Mouse (Mus musculus) layer of hippocampus, adult 6 months (tissue): Measurements from ENCODE around the gene Cirbp. TPM values are rescaled to one million over a fixed set of nuclear protein-coding genes. Genes with fewer than 3 reads are reported as not detected.

Experiments used
- long read RNA-seq, 2 experiments: library from polyadenylated mRNA; unstranded; transcript quantifications; one replicate each; pipeline ENCODE4 v2.0.0; 2019 to 2020
- polyA plus RNA-seq: library from polyadenylated mRNA; unstranded; fragments of <200 nt; fragmentation: Nextera tagmentation; gene quantifications from 2 replicates; pipeline ENCODE4 v1.2.3, GENCODE M21; 2021

The Cirbp gene
- 162 and 186 TPM in 2 replicates for polyA plus RNA-seq
- long read RNA-seq, experiment 1, transcript Cirbp-202 (7 exons, 1,321 nt) = major isoform, 291 of 323 reads
- long read RNA-seq, experiment 1, partial matches to known transcripts = 13 of 323 reads
- long read RNA-seq, experiment 1, other reads (novel, unspliced or antisense) = 17 of 323 reads
- long read RNA-seq, experiment 2, transcript Cirbp-204 (6 exons, 912 nt) = minor isoform, 5 of 615 reads
- long read RNA-seq, experiment 2, transcript Cirbp-202 (7 exons, 1,321 nt) = major isoform, 577 of 615 reads
- long read RNA-seq, experiment 2, partial matches to known transcripts = 2 of 615 reads
- long read RNA-seq, experiment 2, other reads (novel, unspliced or antisense) = 31 of 615 reads

GRCm38 (mm10) chr10:80165392-80166128 is at the start of gene Cirbp:
Gene Cirbp, plus strand, starts transcription at chr10:80165985.

GRCm38 (mm10) chr10:80138553-80139438 is 27.0 kb upstream of the Cirbp start, which contains the start of gene Atp5d:
Gene Atp5d, plus strand, starts transcription at chr10:80138632.

DNA sequence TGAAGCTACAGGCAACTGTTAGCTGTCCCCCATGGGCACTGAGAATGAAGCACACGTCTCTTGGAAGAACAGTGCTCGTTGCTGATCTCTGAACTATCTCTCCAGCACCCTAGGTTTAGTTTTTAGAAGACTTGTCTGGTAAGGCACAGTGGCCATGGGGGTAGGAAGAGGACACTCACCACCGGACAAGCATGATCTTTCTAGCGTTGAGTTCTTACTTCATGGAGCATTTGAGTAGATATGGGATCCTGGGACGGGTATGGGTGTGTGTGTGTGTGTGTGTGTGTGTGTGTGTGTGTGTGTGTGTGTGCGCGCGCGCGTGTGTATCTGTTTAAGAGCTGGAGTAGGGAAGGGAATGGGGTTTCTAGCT is 25.1 kb upstream of the Cirbp start, which contains the start of gene Cbarp:
Gene Cbarp, minus strand, starts transcription at position 170 of the 370 bp plus-strand sequence.

DNA sequence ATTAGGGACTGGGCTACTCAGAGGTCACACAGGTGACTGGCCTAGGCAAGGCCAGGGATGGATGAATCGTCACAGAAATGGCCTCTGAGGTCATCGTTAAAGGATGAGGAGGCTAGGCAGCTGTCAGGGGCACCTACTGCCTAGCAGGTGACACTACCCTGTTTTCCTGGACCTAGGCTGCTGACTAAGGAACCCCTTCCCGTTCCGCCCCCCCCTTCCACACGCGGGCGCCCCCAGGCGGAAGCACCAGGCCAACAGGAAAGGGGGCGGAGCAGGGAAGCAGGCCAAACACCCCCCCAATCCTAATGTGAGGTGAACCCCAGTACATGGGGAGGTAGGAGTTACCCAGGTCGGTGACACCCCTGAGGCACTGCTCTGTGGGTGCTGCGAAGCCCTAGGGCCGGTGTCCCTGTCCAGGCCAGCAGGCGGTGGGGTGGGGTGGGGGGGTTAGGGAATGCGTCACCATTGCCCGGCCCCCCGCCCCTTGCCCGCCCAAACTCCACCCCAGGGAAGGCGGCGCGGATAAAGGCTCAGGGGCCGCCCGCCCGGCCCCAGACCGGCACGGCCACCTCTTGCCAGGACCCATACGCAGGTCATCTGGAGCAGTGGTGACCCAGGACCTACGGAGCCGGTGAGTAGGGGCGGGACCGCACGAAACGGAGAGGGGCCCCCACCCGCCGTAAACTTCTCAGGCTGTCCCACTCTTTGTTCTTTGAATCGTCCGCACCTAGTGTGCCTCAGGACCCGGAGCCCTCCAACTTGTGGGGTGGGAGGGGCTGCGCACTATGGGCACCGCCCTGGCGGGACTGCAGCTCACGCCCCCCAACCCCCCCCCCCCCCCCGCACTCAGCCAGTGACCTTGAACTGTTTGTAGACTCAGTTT is 17.8 kb upstream of the Cirbp start, which contains the start of gene Midn:
Gene Midn, plus strand, starts transcription at position 554 of the 883 bp plus-strand sequence.

DNA sequence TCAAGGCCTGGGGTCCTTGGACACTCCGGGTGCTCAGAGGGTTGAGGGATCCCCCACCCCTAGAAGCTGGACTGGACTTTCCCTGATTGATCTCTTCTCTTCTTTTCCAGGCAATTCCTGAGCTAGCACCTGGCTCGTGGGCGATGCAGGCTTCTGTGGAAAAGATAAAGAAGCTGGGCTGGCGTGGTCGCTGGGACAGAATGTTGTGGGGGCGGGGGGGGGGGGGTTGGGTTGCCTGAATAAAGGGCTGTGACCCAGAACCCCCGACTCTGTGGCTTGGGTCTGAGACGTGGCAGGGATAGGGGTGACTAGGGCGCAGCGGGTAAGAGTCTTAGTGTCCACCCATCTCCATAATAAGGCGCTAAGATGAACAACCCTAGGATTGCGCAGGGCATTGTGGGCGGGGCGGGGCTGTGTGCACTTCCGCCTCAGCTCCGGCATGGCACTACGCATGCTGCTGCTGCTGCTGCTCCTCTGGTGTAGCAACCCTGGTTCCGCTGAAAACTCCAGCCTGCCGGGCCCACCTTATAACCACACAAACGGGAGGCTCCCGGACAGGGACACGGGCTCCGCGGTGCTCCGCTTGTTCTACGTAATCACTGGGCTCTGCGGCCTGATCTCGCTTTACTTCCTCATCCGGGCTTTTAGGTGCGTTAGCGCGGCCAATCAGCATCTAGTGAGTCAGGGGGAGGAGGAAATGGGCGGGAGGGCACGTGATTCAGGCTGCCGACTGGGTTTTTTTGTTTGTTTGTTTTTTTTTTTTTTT is 6.9 kb downstream of the Cirbp start, which contains the start of gene 1600002K03Rik:
Gene 1600002K03Rik, plus strand, starts transcription at position 418 of the 766 bp plus-strand sequence.

GRCm38 (mm10) chr10:80179068-80180051 is 13.6 kb downstream of the Cirbp start, which contains the start of gene Efna2:
Gene Efna2, plus strand, starts transcription at chr10:80179482.

Other genes starting within 250 kb of the Cirbp start
- 4.1 and 4.4 TPM in 2 replicates for gene Kiss1r, start 249.0 kb upstream of the Cirbp start, polyA plus RNA-seq
- gene R3hdm4, start 244.8 kb upstream of the Cirbp start, polyA plus RNA-seq = 232 and 239 TPM in 2 replicates
- gene Arid3a, start 238.9 kb upstream of the Cirbp start, polyA plus RNA-seq = 0.87 and 1.7 TPM in 2 replicates
- gene Wdr18, start 205.8 kb upstream of the Cirbp start, polyA plus RNA-seq = 87.4 and 87.9 TPM in 2 replicates
- gene Grin3b, start 195.3 kb upstream of the Cirbp start, polyA plus RNA-seq = 0.06 and 0.11 TPM in 2 replicates
- 11.9 and 12.3 TPM in 2 replicates for gene Tmem259, start 181.7 kb upstream of the Cirbp start, polyA plus RNA-seq
- gene Cnn2, start 177.4 kb upstream of the Cirbp start, polyA plus RNA-seq = 12.4 and 13.3 TPM in 2 replicates
- gene Abca7, start 169.5 kb upstream of the Cirbp start, polyA plus RNA-seq = 1.3 and 1.6 TPM in 2 replicates
- gene Arhgap45, start 149.3 kb upstream of the Cirbp start, polyA plus RNA-seq = 1.6 and 1.7 TPM in 2 replicates
- gene Polr2e, start 126.2 kb upstream of the Cirbp start, polyA plus RNA-seq = 232 and 241 TPM in 2 replicates
- 945 and 1,045 TPM in 2 replicates for gene Gpx4, start 118.8 kb upstream of the Cirbp start, polyA plus RNA-seq
- 2.8 and 3.1 TPM in 2 replicates for gene Sbno2, start 60.4 kb upstream of the Cirbp start, polyA plus RNA-seq
- gene Stk11, start 50.2 kb upstream of the Cirbp start, polyA plus RNA-seq = 16.5 and 18.4 TPM in 2 replicates
- gene Atp5d, start 27.4 kb upstream of the Cirbp start, polyA plus RNA-seq = 943 and 1,004 TPM in 2 replicates
- 55.5 and 72.9 TPM in 2 replicates for gene Cbarp, start 25.1 kb upstream of the Cirbp start, polyA plus RNA-seq
- 8.3 and 11.7 TPM in 2 replicates for gene Midn, start 17.7 kb upstream of the Cirbp start, polyA plus RNA-seq
- 10.6 and 11.0 TPM in 2 replicates for gene 1600002K03Rik, start 7.0 kb downstream of the Cirbp start, polyA plus RNA-seq
- gene Efna2, start 13.5 kb downstream of the Cirbp start, polyA plus RNA-seq = 7.4 and 8.6 TPM in 2 replicates
- 22.1 and 23.6 TPM in 2 replicates for gene Mum1, start 60.4 kb downstream of the Cirbp start, polyA plus RNA-seq
- gene Ndufs7, start 83.1 kb downstream of the Cirbp start, polyA plus RNA-seq = 865 and 922 TPM in 2 replicates
- gene Gamt, start 95.0 kb downstream of the Cirbp start, polyA plus RNA-seq = 51.8 and 54.3 TPM in 2 replicates
- gene Dazap1, start 95.5 kb downstream of the Cirbp start, polyA plus RNA-seq = 3.0 and 3.1 TPM in 2 replicates
- 2,763 and 3,004 TPM in 2 replicates for gene Rps15, start 126.5 kb downstream of the Cirbp start, polyA plus RNA-seq
- gene Apc2, start 130.0 kb downstream of the Cirbp start, polyA plus RNA-seq = 15.7 and 18.9 TPM in 2 replicates
- 33.2 and 34.9 TPM in 2 replicates for gene 2310011J03Rik, start 154.6 kb downstream of the Cirbp start, polyA plus RNA-seq
- 1.6 and 1.7 TPM in 2 replicates for gene Pcsk4, start 163.5 kb downstream of the Cirbp start, polyA plus RNA-seq
- 7.6 and 9.0 TPM in 2 replicates for gene Reep6, start 164.0 kb downstream of the Cirbp start, polyA plus RNA-seq
- 2.3 and 3.4 TPM in 2 replicates for gene Adamtsl5, start 182.4 kb downstream of the Cirbp start, polyA plus RNA-seq
- gene Plk5, start 190.5 kb downstream of the Cirbp start, polyA plus RNA-seq = 20.6 and 23.4 TPM in 2 replicates
- 1.4 and 2.5 TPM in 2 replicates for gene Mex3d, start 221.7 kb downstream of the Cirbp start, polyA plus RNA-seq
- 41.8 and 43.3 TPM in 2 replicates for gene Mbd3, start 233.6 kb downstream of the Cirbp start, polyA plus RNA-seq
- 1,342 and 1,554 TPM in 2 replicates for gene Uqcr11, start 240.8 kb downstream of the Cirbp start, polyA plus RNA-seq